Mouse (Mus musculus) lung, postnatal 0 days (tissue): ENCODE measurements around the gene Lins1. TPM values are rescaled to one million over a fixed set of nuclear protein-coding genes. Genes with fewer than 3 reads are reported as not detected.
A peak's percentile ranks its signal among the peaks of the same experiment; 100 is the strongest.

Experiments
- ATAC-seq: fragments of 200-750 bp; cut with Nextera tagmentation; 2 replicates; pipeline ENCODE4 v1.8.0; 2017; ENCODE audit warnings: moderate library complexity
- DNase-seq: peaks from one replicate; pipeline ENCODE4 v3.0.0-alpha.2; 2016; ENCODE audit warnings: low spot score
- H3K27ac ChIP-seq: fragments of 300-500 bp; sonication (generic); 2 replicates; pipeline ENCODE4 v1.5.1; 2014; ENCODE audit warnings: antibody characterized with exemption, mild to moderate bottlenecking, low read length, mixed read lengths
- H3K27me3 ChIP-seq: fragments of 300-500 bp; sonication (generic); replicated peaks from 2 replicates; pipeline ENCODE4 v1.6.1; 2014; ENCODE audit warnings: low read length, mixed read lengths; ENCODE audit not compliant: insufficient read depth
- H3K36me3 ChIP-seq: fragments of 300-500 bp; sonication (generic); 2 replicates; pipeline ENCODE4 v1.6.1; 2014; ENCODE audit warnings: low read length, mixed read lengths; ENCODE audit not compliant: insufficient read depth
- H3K4me1 ChIP-seq: fragments of 300-500 bp; sonication (generic); 2 replicates; pipeline ENCODE4 v1.6.1; 2014; ENCODE audit warnings: antibody characterized with exemption, low read depth, low read length, mixed read lengths; ENCODE audit not compliant: insufficient read depth
- H3K4me2 ChIP-seq: fragments of 300-500 bp; sonication (generic); replicated peaks from 2 replicates; pipeline ENCODE4 v1.6.1; 2014; ENCODE audit warnings: low read depth, mild to moderate bottlenecking, low read length, moderate library complexity, mixed read lengths
- H3K4me3 ChIP-seq: fragments of 300-500 bp; sonication (generic); 2 replicates; pipeline ENCODE4 v1.5.1; 2014; ENCODE audit warnings: low read depth, low read length
- H3K9ac ChIP-seq: fragments of 300-500 bp; sonication (generic); replicated peaks from 2 replicates; pipeline ENCODE4 v1.6.1; 2014; ENCODE audit warnings: low read depth, mild to moderate bottlenecking
- H3K9me3 ChIP-seq: fragments of 300-500 bp; sonication (generic); 2 replicates; pipeline ENCODE4 v1.6.1; 2016; ENCODE audit warnings: low read length, mixed read lengths
- CTCF ChIP-seq: IDR thresholded peaks from 2 replicates; pipeline ENCODE4 v1.5.1; 2016; ENCODE audit warnings: antibody characterized with exemption, mild to moderate bottlenecking
- EP300 ChIP-seq: IDR thresholded peaks from 2 replicates; pipeline ENCODE4 v1.6.1; 2016; ENCODE audit warnings: antibody characterized with exemption, mild to moderate bottlenecking, control low read depth
- WGBS: fragments of 180-500 bp; shearing (Covaris S2); extraction: QIAGEN DNeasy Blood & Tissue Kit; methylation state at CpG from one replicate; pipeline ENCODE4 v1.1.7; 2014; 5-methylcytosine and 5-hydroxymethylcytosine counted together
- polyA plus RNA-seq: library from polyadenylated mRNA; unstranded; fragments of >200 nt; fragmentation: Nextera tagmentation; extraction: Ambion mirVana; gene quantifications from 2 replicates; pipeline ENCODE4 v1.2.1, GENCODE M21; 2015

Gene Lins1
- polyA plus RNA-seq, 1 experiment from 2014 or later: 7.0 TPM

- no peaks in the 10 kb centered on the region for H3K9me3 ChIP-seq
- H3K27ac ChIP-seq: no peak overlapping the region
- ATAC-seq (no peak), DNase-seq (peak; percentile 74)
- H3K27me3 ChIP-seq: no peaks in the 10 kb centered on the region
- H3K4me2 ChIP-seq: no peak overlapping the region
- WGBS: 17% methylated on average over 2 of the region's 2 CpGs
- H3K36me3 ChIP-seq: peaks cover 8% of the 10 kb centered on the region; the same call in 1 of the 2 replicates
- no peak overlapping the region for H3K9ac ChIP-seq
- no peak for TF ChIP-seq EP300
- peak; percentile 65 for TF ChIP-seq CTCF
- H3K4me3 ChIP-seq: no peak overlapping the region
- H3K4me1 ChIP-seq: no peaks in the 10 kb centered on the region
These were observed 21.5 kb downstream of the Lins1 start for GRCm38 (mm10) chr7:66711166-66711565.

- no peaks in the 10 kb centered on the region for H3K27me3 ChIP-seq
- ATAC-seq (no peak), DNase-seq (no peak)
- no peaks in the 10 kb centered on the region for H3K9me3 ChIP-seq
- no peak overlapping the region for H3K27ac ChIP-seq
- H3K4me1 ChIP-seq: no peaks in the 10 kb centered on the region
- no peak overlapping the region for H3K4me3 ChIP-seq
- no peak overlapping the region for H3K4me2 ChIP-seq
- H3K36me3 ChIP-seq: no peaks in the 10 kb centered on the region
- H3K9ac ChIP-seq: no peak overlapping the region
- WGBS: 83% methylated on average over 4 of the region's 4 CpGs
- TF ChIP-seq CTCF (no peak), EP300 (no peak)
These were observed 34.8 kb downstream of the Lins1 start for GRCm38 (mm10) chr7:66724514-66724913.

DNA sequence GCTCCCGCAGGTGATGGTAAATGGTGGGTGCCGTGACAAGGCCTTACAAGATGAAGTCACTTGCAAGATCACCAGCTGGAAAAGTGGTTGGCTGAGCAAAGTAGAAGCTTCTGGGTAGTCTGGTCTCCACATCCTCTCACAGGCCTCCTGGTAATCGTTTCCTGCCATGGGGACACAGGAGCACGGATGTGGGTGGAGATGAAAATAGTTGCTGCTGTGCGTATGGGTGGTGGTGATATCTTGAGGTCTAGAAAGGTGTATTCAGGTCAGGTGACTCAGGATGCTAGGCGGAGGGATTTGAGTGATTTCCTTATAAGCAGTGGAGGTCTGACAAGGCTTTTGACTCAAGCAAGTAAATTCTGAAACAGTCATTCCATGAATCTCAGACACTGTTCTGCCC lies 35.3 kb downstream of the Lins1 start:
- Histone ChIP-seq H3K4me2 (no peak overlapping the region), H3K27ac (no peak overlapping the region), H3K9me3 (no peaks in the 10 kb centered on the region), H3K27me3 (no peaks in the 10 kb centered on the region), H3K9ac (no peak overlapping the region), H3K36me3 (no peaks in the 10 kb centered on the region), H3K4me1 (no peaks in the 10 kb centered on the region), H3K4me3 (no peak overlapping the region)
- no peak for TF ChIP-seq EP300
- TF ChIP-seq CTCF: no peak
- WGBS: 86% methylated on average over 6 of the region's 6 CpGs
- ATAC-seq (no peak), DNase-seq (no peak)

DNA sequence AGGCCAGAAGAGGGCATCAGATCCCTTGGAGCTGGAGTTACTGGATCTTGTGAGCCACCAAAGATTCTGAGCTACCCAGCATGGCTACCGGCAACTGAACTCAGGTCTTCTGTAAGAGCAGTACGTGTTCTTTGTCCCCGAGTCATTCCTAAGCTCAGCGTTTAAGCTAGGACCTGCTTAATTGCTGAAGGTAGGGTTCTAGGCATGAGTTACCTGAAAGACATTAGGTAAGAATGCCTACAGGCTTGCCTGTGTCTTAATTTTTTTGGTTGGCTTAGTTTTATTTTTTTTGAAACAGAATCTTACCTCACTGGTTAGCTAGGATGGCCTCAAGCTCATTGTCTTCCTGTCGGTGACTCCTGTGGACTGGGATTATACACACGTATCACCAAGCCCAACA lies 38.4 kb downstream of the Lins1 start:
- no peak for TF ChIP-seq EP300
- TF ChIP-seq CTCF: no peak
- H3K27ac ChIP-seq: no peak overlapping the region
- H3K4me1 ChIP-seq: no peaks in the 10 kb centered on the region
- DNase-seq: no peak
- WGBS: 91% methylated on average over 6 of the region's 6 CpGs
- H3K4me2 ChIP-seq: no peak overlapping the region
- no peaks in the 10 kb centered on the region for H3K27me3 ChIP-seq
- no peak for ATAC-seq
- no peak overlapping the region for H3K9ac ChIP-seq
- no peaks in the 10 kb centered on the region for H3K9me3 ChIP-seq
- no peak overlapping the region for H3K4me3 ChIP-seq
- H3K36me3 ChIP-seq: no peaks in the 10 kb centered on the region

DNA sequence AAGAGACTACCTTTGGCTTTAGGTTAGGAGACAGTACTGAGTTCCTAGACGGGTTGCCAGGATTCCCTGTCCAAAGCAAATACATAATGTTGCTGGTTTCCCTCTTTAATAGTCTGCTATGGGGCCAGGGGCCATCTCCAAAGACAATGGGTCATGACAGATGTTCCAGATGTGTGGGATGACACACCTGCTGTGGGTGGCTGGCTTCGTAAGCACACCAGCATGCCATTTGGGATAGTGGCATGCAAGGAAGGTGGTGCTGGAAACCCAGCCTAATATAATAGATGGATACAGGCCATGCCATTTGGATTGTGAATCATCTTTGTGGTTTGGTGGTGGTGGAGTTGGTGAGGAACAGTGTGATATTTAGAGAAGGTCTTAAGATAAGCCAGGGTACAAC lies 39.5 kb downstream of the Lins1 start:
- WGBS: 81% methylated on average over 2 of the region's 2 CpGs
- no peaks in the 10 kb centered on the region for H3K36me3 ChIP-seq
- H3K27me3 ChIP-seq: no peaks in the 10 kb centered on the region
- no peak overlapping the region for H3K4me2 ChIP-seq
- H3K27ac ChIP-seq: no peak overlapping the region
- no peak for TF ChIP-seq CTCF
- TF ChIP-seq EP300: no peak
- H3K4me3 ChIP-seq: no peak overlapping the region
- no peak for DNase-seq
- no peaks in the 10 kb centered on the region for H3K9me3 ChIP-seq
- no peaks in the 10 kb centered on the region for H3K4me1 ChIP-seq
- no peak overlapping the region for H3K9ac ChIP-seq
- no peak for ATAC-seq

DNA sequence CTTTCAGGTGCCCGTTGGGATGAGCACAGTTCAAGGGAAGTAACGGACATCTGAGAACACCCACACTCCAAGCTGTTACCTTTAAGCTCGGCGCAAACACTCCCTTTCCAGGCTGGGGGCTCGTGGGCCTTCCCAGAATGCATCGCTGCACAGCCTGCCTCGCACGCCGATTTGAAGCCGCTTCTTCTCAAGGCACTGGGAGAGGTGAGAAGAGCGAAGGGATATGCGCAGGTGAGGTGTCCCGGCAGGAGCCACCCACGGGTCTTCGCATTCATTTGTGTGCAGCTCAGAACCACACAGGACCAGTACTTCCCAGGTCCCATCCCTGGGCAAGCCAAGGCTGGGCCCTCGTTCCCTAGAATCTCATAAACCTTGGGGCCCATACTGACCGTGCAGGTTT lies 43.7 kb downstream of the Lins1 start:
- ATAC-seq (no peak), DNase-seq (no peak)
- no peaks in the 10 kb centered on the region for H3K4me1 ChIP-seq
- no peak overlapping the region for H3K9ac ChIP-seq
- no peak overlapping the region for H3K27ac ChIP-seq
- H3K4me2 ChIP-seq: no peak overlapping the region
- no peak overlapping the region for H3K4me3 ChIP-seq
- H3K36me3 ChIP-seq: no peaks in the 10 kb centered on the region
- H3K27me3 ChIP-seq: no peaks in the 10 kb centered on the region
- no peak for TF ChIP-seq EP300
- TF ChIP-seq CTCF: no peak
- WGBS: 91% methylated on average over 17 of the region's 17 CpGs
- no peaks in the 10 kb centered on the region for H3K9me3 ChIP-seq

- DNase-seq (no peak), ATAC-seq (no peak)
- Histone ChIP-seq H3K4me2 (no peak overlapping the region), H3K4me1 (no peaks in the 10 kb centered on the region), H3K9me3 (no peaks in the 10 kb centered on the region), H3K27me3 (no peaks in the 10 kb centered on the region), H3K4me3 (no peak overlapping the region), H3K27ac (no peak overlapping the region), H3K36me3 (no peaks in the 10 kb centered on the region), H3K9ac (no peak overlapping the region)
- 90% methylated on average over 11 of the region's 11 CpGs for WGBS
- no peak for TF ChIP-seq EP300
- TF ChIP-seq CTCF: no peak
These were observed 44.2 kb downstream of the Lins1 start for GRCm38 (mm10) chr7:66733882-66734281.
